Mouse (Mus musculus) MEL (cell line): ENCODE measurements around the gene Hspbp1.

ENCODE experiments used
- BHLHE40 ChIP-seq: IDR thresholded peaks from 2 replicates; pipeline ENCODE4 v1.6.1; 2012; ENCODE audit warnings: low read depth, mild to moderate bottlenecking, inconsistent platforms, low read length, improper control_type of control experiment, borderline replicate concordance
- CHD2 ChIP-seq: IDR thresholded peaks from 2 replicates; pipeline ENCODE4 v1.6.1; 2011; ENCODE audit warnings: low read length, improper control_type of control experiment
- CTCF ChIP-seq, 3 experiments: IDR thresholded peaks in 2 of 3; conservative IDR thresholded peaks in 1 of 3; 2 replicates each; pipeline ENCODE4 v1.5.1; 2011 to 2012; ENCODE audit warnings: low read length in 3 of 3, low read depth in 2 of 3, mild to moderate bottlenecking in 2 of 3, improper control_type of control experiment in 1 of 3, inconsistent platforms in 1 of 3, mixed read lengths in 1 of 3, moderate library complexity in 1 of 3; ENCODE audit not compliant: control insufficient read depth in 1 of 3, insufficient read depth in 1 of 3, poor library complexity in 1 of 3, severe bottlenecking in 1 of 3
- EP300 ChIP-seq, 2 experiments: IDR thresholded peaks; 2 replicates each; pipeline ENCODE4 v1.6.1; 2011; ENCODE audit warnings: improper control_type of control experiment in 2 of 2, low read length in 2 of 2, low read depth in 1 of 2, mild to moderate bottlenecking in 1 of 2
- HCFC1 ChIP-seq: IDR thresholded peaks from 2 replicates; pipeline ENCODE4 v1.6.1; 2012; ENCODE audit warnings: low read depth, mild to moderate bottlenecking, inconsistent platforms, low read length, improper control_type of control experiment, moderate library complexity
- POLR2A ChIP-seq, 2 experiments: IDR thresholded peaks; 2 replicates each; pipeline ENCODE4 v1.6.1; 2011 to 2012; ENCODE audit warnings: low read length in 2 of 2, mild to moderate bottlenecking in 2 of 2, control low read depth in 1 of 2, improper control_type of control experiment in 1 of 2, low read depth in 1 of 2, moderate library complexity in 1 of 2; ENCODE audit not compliant: control insufficient read depth in 1 of 2, insufficient read depth in 1 of 2, poor library complexity in 1 of 2
- ZMIZ1 ChIP-seq: IDR thresholded peaks from 2 replicates; pipeline ENCODE4 v1.6.1; 2012; ENCODE audit warnings: low read depth, mild to moderate bottlenecking, inconsistent platforms, low read length, improper control_type of control experiment, moderate library complexity

DNA sequence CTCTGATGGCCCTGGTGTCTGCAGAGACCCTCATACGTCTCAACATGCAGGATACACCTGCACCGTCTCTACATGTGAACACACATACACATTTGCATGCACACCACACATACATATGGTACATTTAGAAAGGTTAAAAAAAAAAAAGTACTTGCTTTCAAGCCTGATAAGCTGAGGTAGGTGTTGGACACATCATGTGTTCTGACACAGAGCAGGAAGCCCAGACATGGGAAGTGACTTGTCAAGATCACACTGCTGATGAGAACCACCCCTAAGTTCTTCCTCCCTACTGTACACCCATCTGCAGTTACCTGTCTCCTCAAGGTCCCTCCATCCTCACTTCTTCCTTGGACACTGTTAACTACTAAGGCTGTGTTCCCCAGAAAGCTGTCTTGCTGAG lies 58.9 kb downstream of the Hspbp1 start:
- TF ChIP-seq POLR2A (IDR thresholded peaks at IDR 0.05; ENCODE audit: control insufficient read depth in 1 of 2, insufficient read depth in 1 of 2, low read depth in 1 of 2, low read length in 2 of 2, poor library complexity in 1 of 2), result no peak; a peak in 1 of 4 replicates
- no peak for TF ChIP-seq CHD2
- TF ChIP-seq CTCF (IDR thresholded peaks at IDR 0.05 in 2 of 3, conservative IDR thresholded peaks at IDR 0.05 in 1 of 3; ENCODE audit: control insufficient read depth in 1 of 3, insufficient read depth in 1 of 3, low read depth in 2 of 3, low read length in 3 of 3, poor library complexity in 1 of 3, severe bottlenecking in 1 of 3), result no peak
- TF ChIP-seq HCFC1, result no peak
- TF ChIP-seq ZMIZ1, result peak; percentile 16; the same call in 1 of the 2 replicates
- TF ChIP-seq EP300 (IDR thresholded peaks at IDR 0.05; ENCODE audit: low read depth in 1 of 2, low read length in 2 of 2), result no peak
- no peak for TF ChIP-seq BHLHE40
